Mouse (Mus musculus): ENCODE measurements around the gene Surf1. TPM values are rescaled to one million over a fixed set of nuclear protein-coding genes. Genes with fewer than 3 reads are reported as not detected.

Surf1 gene
- total RNA-seq, 2 experiments from 2014 or later: 41.7 to 50.5 TPM

DNA sequence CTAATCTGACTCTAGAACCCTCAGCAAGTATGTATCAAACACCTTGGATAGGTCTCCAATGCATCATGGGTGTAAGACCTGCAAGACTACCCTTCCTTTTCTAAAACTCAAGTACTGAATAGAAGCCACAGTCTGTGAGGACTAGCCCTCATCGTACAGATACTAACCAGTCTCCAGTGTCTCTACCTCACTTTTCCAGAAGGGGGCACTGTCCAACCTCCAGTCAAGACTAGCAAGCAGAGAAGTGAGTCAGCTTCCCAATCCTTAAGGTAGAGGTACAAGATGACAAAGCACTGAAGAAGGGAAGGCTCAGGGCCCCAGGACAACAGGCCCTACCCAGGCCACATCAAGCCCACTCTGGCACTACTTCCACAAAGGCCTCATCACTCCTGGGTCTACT lies 14.1 kb upstream of the Surf1 start:
- ATAC-seq (replicated peaks; ENCODE audit: low FRiP score, low TSS enrichment, poor library complexity, severe bottlenecking): peak; percentile 34; the same call in 1 of the 2 replicates

DNA sequence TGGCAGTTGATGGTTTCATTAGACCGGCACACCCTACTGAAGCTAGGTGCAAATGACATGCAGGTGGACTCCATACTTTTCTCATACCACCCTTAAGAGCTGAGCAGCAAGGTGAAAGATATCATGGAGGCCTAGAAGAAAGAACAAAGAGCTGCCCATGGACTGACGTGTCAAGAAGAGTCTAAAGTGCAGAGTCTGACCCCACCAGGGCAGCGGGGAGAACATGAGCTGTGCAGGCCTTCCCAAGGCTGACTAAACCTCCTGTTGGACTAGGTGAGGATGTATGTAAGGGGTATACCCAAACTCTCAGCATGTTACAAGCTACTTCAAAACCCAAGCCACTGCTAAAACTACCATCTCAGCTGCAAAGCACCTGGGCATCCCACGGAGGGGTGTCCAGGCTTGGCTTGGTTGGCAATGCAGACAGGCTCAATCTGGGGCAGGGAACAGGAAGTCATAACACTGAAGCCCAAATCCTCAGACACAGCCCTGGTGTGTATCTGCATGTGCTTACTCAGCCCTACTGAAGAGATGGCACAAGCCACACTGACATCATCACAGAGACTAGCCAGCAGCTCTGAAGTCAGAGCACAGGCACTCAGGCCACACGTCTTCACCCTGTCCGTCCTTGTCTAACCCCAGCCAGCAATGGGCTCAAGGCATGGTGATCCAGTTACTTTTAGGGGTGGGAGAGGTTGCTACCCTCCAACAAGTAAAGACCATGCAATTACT lies 11.6 kb upstream of the Surf1 start:
- ATAC-seq (replicated peaks; ENCODE audit: low FRiP score, low TSS enrichment, poor library complexity, severe bottlenecking): no peak

DNA sequence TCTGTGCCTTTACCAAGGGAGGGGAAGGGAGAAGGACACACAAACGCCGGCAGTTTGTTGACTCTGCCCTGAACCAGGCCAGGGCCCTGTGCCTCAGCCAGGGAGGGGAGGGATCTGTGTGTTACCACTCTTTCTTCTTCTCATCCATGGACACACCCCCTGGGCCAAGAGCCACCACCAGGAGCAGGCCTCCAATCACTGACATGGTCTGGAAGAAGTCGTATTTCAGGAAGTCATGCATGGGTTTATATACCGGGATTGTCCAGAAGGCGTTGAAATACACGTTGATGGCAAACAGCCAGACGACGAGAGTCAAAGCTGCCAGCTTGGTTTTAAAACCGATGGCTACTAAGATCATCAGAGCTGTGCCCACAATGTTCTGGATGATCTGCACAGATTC lies 5.5 kb upstream of the Surf1 start:
- ATAC-seq (replicated peaks; ENCODE audit: low FRiP score, low TSS enrichment, poor library complexity, severe bottlenecking): no peak

DNA sequence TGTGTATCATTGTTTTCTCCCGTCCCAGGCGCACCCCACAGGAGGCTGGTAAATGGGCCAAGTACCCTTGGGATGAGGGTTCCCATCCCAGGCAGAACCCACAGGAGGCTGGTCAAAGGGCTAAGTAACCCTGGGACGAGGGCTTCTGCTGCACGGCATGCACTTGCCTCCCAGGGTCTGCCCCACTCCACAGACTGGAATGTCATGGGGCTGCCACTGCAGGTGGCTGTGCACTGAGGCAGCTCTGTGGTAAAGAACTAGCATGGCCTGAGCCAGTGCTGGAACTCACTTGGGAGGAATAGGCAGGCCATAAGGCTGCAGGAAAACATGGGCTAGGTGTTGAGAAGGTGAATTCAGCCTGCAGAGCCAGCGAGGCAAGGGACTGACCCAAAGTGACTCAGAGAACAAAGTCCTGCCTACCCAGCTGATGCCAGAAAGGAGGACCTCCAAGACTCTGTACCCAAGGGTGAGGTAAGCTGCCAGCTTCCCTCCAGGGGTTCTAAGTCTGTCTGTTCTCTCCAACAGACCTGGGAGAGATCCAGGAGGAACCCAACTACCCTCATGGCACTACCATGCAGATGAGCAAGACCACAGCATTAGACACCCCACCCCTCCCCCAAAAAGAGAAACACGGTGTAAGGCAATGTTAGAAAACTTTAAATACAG lies 4.0 kb upstream of the Surf1 start:
- ATAC-seq (replicated peaks; ENCODE audit: low FRiP score, low TSS enrichment, poor library complexity, severe bottlenecking): no peak

DNA sequence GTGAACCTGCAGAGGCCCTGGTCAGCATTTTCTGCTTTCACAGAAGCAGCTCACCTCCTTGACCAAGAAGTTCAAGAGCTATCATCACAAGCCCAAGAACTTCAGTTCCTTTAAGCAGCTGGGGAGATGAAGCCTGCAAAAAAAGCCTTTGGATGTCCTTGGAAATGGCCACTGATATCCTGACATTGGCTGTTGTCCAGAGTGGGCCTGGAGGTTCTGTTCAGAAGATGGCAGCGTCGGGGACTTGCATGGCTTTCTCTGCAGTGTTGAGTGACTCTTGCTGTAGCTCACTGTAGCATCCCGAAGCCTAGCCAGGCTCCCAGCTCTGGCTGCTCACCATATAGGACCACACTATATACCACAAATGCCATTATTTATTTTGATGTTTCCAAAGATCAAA lies 3.4 kb upstream of the Surf1 start:
- no peak for ATAC-seq (replicated peaks; ENCODE audit: low FRiP score, low TSS enrichment, poor library complexity, severe bottlenecking)

DNA sequence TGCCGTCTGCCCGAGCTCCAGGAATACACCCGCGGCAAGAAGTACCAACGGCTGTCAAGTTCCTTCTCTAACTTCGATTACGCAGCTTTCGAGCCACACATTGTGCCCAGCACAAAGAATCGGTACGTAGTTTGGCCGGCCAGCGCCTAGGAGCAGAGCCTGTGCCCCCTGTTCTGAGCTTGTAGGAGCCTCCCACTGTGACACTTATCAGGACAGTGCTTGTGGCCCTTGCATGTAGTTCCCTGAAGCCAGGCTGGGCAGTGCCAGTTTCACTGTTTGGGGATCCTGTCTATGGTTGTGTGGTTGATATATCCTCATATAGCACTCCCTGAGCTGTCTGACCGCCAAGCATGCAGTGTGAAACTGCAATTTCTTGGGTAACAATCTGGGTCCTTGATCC lies 408 bp upstream of the Surf1 start:
- peak; percentile 46 for ATAC-seq (replicated peaks; ENCODE audit: low FRiP score, low TSS enrichment, poor library complexity, severe bottlenecking)

DNA sequence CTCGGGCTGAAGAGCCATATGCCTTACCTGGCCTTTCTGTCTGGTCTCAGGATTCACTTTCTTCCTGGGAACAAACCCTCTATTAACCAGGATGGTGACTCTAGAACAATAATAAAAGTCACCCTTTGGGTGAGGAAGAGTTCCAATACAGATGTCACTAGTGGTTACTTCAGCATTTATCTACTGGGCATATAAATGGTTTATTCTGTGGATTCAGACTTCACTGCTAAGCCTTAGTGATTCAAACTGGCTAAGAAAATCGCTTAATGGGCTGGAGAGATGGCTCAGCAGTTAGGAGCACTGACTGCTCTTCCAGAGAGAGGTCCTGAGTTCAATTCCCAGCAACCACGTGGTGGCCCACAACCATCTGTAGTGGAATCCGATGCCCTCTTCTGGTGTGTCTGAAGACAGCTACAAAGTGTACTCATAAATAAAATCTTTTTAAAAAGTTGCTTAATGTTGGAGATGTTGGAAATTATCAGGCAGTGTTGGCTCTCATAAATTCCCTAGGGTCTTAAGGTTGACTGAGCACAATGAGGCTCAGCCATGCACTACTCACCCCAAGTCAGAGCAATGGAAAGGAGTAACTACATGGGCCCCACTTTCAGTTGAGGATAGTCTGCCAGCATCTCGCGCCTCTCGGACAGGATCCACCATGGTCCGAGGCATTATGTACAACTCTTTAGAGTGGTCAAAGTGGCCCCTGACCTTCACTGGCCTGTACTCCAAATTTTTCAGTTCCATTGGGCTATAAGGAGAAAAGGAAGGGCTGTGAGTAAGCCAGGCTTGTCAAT lies 2.0 kb downstream of the Surf1 start:
- no peak for ATAC-seq (replicated peaks; ENCODE audit: low FRiP score, low TSS enrichment, poor library complexity, severe bottlenecking)

DNA sequence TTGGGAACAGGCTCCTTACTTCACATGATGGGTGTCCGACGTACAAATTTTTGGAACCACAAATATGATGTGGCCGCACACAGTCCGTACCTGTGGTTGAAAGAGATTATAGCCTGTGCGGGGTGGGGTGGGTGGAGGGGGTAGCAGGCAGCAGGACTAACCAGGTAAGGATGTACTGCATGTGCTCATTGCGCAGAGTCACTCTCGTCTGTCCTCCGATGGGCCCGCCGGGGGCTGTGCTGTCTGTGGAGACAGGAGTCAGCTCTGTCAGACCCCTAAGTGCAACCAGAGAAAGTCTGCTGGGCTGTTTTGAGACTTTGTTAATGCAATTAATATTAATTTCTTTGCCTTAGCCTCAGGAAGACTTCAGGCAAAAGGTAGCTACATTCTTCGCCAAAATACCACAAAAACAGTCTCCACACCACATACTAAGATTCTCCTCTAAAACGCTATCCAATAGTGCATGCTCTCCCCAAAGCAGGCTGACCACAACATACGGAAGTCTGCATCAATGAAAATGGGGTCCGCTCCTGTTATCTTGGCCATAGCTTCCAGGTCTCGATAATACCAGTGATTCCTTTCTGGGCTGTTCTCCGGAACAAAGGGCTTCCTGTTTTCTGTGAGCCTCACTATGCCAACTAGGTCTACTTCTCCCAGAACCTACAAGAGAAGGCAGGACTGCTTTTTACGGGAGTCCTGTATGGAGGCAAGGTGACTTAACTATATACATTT lies 2.7 kb downstream of the Surf1 start:
- no peak for ATAC-seq (replicated peaks; ENCODE audit: low FRiP score, low TSS enrichment, poor library complexity, severe bottlenecking)

DNA sequence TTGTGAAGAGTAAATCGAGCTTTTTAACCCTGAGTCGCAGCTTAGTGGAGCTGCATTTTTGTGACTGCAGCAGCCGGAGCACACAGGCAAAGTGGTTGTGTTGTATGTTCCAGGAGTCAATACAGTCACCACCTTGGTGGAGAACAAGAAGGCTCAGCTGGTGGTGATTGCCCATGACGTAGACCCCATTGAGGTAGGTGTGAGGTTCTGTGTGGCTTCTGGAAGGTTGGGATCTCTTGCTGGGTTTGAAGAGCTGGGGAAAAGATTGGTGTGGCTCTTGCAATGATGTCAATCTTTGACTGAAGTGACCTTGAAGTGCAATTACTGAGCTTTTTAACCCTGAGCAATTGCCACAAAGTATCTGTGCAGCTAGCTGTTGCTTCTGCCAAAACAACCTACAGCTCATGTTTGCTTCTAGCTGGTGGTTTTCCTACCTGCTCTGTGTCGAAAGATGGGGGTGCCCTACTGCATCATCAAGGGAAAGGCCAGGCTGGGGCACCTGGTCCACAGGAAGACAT lies 4.0 kb downstream of the Surf1 start:
- no peak for ATAC-seq (replicated peaks; ENCODE audit: low FRiP score, low TSS enrichment, poor library complexity, severe bottlenecking)

DNA sequence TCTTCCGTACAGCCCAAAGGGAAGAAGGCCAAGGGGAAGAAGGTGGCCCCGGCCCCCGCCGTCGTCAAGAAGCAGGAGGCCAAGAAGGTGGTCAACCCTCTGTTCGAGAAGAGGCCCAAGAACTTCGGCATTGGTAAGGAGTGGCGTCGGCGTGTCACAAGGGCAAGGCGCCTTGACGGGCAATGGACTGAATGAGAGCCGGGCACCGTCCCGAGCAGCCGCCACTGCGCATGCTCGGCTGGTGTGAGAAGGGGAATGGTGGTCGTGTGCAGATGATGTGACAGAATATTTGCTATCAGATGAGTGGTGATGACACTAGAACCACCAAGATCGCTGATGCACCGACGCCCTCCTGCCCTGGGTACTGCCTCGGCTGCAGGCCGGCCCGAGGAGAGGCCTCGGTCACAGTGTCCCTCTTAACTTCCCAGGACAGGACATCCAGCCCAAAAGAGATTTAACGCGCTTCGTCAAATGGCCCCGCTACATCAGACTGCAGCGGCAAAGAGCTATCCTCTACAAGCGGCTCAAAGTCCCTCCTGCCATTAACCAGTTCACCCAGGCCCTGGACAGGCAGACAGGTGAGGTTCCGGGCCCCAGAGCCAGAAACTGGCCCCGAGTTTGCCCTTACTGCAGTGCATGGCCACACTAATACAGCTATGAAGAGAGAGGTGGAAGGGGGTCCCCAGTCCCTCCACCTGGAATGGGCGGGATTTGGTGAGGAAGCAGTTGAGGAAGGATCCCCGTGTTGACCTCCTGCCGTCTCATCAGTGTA lies 5.2 kb downstream of the Surf1 start:
- ATAC-seq (replicated peaks; ENCODE audit: low FRiP score, low TSS enrichment, poor library complexity, severe bottlenecking): peak; percentile 46

DNA sequence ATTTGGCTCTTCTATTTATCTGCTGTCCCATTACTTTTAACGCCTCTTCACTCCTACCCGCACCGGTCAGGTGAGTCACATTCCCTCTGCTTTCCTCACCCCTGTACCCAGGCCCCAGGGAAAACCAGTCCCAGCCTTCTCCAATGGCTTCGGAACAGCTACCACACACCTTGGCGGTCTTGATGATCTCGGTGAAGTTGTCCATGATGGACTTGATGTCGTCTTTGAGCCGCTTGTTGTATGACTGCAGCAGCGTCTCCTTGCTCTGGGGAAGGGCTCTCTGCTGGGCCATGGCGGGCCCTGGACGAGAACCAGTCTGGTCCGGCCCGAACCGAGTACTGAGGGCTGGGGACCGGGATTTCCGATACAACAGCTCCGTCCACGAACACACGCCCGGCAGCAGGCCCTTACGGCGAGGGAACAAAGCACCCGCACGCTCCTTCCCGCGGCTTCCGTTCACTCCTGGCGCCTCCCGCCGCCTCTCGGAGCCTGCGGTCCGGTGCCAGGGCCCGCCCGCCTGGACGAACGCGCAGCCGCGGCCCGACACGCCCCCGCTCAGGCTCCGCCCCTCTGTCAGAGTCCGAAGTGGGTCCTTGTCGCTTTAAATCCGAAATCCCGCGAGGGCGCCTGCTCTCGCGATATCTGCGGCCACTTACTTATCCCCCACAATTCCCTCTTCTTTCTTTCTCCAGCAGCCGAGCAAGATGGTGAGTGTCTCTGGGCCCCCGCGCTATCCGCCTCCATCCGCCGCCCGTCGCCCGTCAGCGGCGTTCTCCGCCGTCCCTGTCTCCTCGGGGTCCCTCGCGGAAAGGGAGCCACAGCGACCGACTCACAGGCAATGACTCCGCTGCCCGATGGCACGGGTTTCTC lies 6.0 kb downstream of the Surf1 start, which contains the start of the genes Med22 and Rpl7a:
Med22 (minus strand) TSS at position 554 of the 870 bp plus-strand sequence.
Rpl7a (plus strand) TSS at position 641 of the 870 bp plus-strand sequence.
- ATAC-seq (replicated peaks; ENCODE audit: low FRiP score, low TSS enrichment, poor library complexity, severe bottlenecking): peak; percentile 81

DNA sequence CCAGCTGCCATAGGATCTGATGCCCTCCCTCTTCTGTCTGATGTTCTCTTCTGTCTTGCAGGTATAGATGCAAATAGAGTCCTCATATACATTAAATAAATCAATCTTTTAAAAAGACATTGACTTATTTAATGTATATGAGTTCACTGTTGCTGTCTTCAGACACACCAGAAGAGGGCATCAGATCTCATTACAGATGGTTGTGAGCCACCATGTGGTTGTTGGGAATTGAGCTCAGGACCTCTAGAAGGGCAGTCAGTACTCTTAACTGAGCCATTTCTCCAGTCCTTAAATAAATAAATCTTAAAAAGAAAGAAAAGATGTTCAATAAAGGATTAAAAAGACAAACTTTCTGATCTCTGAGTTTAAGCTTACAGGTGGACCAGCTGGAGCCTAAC lies 6.9 kb downstream of the Surf1 start:
- no peak for ATAC-seq (replicated peaks; ENCODE audit: low FRiP score, low TSS enrichment, poor library complexity, severe bottlenecking)

DNA sequence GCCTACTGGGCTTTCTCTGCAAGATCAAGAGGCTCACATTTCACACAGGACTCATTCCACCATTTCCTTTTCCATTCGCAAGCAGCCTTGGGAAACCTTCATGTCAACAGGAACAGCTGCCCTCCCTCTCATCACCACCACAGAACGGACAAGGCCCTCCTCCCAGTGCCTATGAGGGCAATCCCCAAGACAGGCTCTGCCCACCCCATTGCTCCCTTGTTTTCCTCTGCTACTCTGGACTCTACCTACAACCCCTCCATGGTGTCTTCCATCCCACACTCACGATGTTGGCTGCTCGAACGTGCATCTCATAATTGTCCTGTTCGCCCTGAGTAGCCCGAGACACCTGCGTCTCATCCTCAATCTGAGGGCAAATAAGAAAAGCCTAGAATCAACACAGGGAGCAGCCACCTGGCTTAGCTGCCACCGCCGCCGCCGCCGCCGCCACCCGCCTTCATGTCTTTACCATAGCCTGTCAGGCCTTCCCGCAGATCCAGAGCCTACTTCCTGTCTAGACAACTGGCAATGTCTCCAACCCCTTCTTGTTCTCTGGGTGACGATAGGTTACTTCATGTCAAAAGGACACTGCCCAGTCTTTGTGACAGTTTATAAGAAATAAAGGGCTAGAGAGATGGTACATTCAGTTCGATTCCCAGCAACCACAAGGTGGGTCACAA lies 7.5 kb downstream of the Surf1 start:
- no peak for ATAC-seq (replicated peaks; ENCODE audit: low FRiP score, low TSS enrichment, poor library complexity, severe bottlenecking)

DNA sequence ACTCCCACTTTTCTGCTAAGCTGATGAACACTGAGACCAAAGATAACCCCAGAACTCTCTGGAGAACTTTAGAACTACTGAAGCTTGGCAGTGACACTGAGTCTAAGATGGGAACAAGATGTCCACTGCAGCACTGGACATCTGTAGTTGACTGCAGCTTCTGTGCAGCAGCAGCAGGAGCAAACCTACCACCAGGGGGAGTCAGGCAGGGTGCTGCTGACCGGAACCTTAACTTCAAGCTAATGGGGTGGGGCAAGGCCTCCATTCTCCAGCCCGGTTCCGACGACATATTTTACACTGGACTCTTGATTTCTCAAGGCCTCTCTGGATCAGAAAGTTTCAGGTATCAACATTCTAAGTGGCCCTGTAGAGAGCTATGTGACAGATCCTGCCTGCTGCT lies 9.2 kb downstream of the Surf1 start:
- ATAC-seq (replicated peaks; ENCODE audit: low FRiP score, low TSS enrichment, poor library complexity, severe bottlenecking): no peak

DNA sequence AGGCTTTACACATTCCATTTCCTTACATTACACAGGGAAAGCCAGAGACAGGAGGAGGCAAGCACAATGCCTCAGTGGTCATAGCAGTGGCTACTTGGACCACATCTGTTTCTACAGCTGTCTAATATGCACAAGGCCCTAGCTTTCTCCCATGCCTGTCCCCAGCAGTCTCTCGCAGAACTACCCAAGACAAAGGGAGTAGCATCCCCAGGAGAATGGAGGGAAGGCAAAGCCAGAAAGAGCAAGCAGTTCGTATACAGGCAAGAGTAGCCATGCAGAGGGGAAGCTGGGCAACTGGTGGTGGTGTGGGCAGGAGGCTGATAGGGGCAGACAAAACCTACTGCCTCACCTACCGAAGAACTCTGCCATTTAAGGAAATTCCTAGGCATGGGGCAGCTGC lies 9.9 kb downstream of the Surf1 start:
- no peak for ATAC-seq (replicated peaks; ENCODE audit: low FRiP score, low TSS enrichment, poor library complexity, severe bottlenecking)

DNA sequence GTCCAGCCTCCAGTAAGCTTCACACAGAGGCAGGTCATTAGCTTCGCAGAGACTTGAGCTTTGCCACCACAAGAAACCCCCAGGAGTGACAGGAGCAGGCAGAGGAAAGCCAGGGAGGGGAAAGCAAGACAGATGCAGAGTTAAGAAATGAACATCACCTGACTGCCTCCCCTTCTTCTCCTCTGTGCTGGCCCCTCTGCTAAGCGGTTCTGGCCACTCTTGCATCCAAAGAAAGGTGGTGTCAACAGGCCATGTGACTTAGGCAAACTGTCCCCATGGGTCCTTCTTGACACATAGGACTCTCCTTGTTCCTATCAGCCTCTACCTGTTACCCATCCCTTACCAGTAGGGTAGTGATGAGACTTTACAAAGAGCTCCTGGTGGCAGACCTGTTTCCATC lies 10.4 kb downstream of the Surf1 start:
- ATAC-seq (replicated peaks; ENCODE audit: low FRiP score, low TSS enrichment, poor library complexity, severe bottlenecking): no peak

DNA sequence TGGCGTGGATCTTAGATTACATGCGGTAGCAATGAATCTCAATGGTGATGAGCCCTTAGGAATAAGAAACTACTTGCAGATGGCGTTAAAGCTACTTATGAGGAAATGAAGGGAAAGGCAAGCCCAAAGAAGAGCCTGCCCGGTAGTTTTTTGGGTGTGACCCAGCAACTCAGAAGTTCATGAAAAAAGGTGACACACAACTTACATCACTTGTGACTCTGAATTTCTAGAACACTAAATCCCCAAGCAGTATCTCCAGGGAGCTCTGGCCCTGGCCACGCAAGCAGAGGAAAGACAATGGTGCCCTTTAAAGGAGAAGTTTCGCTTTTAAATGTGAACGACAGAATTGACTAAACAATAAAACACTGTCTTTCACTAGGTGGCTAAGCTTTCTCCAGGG lies 13.0 kb downstream of the Surf1 start:
- no peak for ATAC-seq (replicated peaks; ENCODE audit: low FRiP score, low TSS enrichment, poor library complexity, severe bottlenecking)
